Mouse (Mus musculus): ENCODE measurements around the gene Cux1.
"Not testable (repeated sequence)": the region's sequence is repeated elsewhere in the genome, so short reads cannot be mapped to it uniquely, and the experiment has no call there.

Gene Cux1

DNA sequence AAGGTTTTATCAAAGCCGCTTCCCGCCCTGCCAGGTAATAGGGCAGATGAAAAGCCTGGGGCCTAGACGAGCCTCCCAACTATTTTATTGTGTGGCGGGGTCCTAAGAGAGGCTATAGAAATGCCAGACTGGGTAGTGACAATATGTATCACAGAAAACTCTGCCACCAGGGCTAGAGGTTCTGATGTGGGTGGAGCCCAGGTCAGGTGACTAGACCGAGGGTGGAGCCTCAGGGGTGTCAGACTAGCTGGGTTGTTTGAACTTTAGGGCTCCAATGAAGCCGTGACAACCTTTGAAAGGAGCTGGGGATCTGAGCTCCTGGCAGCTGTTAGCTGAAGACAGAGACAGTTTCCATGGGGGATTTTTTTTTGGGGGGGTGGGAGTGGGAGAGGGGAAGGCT, 318.8 kb downstream of the Cux1 start:
- no peak for DNase-seq (ENCODE audit: inconsistent ontology term)

DNA sequence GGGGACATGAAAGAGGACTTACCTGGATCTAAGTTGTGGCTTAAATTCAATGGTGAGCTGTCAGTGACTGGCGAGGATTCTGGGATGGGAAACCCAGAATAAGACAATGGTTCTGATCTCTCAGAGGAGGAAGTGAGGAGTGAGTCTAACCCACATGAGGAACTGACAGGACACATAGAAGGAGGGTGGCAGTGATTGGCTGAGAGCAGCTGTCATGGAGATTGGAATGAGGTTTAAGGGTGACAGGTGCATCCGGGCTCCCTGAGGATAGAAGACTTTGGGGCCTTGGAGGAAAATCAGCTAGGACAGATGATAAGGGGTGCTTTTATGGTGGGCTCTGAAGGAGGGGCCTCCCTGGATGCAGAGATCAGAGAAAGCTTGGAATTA, 320.8 kb downstream of the Cux1 start, which contains the start of gene Sh2b2:
Gene Sh2b2, minus strand, starts transcription at position 105 of the 387 bp plus-strand sequence.
- DNase-seq (ENCODE audit: inconsistent ontology term) = no peak

DNA sequence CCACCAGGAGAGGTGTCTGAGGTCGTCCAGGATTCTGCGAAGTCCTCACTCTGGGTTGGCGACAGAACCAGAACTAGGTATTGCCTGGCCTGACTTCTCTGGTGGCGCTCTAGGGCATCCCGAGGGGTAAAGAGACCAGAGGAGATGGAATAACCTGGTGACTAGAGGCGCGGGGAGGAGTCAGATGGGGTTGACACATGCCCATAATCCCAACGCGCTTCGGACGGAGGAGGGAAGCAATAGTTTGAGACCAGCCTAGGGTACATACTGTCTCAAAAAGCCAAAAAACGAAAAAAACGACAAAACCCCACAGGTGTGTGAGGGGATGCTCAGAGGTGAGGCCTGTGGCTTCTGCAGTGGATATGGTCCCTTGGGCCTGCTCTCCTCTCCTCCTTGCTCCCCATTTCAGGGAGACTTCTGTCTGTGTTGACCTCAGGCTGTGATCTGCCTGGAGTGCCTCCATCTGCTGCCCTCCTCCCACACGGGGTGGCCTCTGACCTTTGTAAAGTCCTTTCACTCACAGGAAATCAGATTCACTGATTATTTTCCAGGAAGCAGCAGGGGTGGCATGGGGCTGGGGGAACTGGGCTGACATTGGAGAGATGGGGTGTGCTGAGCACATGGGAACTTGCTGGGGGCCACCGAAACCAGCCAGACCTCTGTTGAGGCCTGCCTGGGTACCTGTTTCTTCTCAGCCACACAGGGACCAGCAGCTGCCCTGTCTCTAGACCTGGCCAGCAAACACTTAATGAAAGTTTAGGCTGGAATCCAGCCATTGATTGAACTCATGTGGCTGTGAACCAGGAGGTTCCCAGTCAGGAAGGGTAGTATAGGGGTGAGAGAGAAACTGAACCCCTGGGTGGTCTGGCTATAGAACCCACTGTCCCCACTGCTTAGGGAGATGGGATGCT, 321.5 kb downstream of the Cux1 start:
- no peak for DNase-seq (ENCODE audit: inconsistent ontology term)

DNA sequence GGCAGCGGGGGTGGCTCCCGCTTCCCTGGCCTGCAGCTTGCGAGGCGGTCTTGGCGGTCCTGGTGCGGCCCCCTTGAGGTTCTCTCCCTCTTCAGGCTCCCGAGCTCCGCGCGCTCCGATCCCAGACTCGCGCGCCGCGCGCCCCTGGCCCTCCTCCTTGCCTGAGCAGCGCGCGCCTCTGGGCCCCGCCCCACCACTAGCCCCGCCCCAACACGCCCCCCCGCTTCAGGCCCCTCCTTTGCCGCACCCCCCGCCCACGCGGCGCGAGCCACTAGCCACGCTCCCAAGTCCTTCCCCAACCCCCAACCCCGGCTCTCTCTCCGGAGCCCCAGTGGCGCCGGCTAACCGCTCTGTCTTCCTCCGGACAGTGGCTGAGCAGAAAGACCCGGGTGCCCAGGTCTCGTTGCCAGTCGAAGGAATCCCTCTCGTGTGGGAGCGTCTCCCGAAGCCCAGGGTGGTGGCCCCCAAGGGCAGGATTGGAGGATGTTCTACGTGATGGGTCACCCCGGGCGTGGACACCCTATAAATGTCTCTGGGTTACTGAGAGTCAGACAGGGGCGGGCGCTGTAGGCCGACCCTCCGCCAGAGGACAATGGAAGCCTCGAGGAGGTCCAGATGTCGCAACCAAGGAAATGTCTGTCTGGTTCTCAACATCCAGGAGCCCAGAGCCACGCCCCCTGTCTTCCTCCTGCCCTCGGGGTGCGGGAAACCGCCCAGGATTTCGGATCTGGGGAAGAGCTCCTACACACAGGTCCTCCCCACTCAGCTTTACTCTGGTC, 322.3 kb downstream of the Cux1 start:
- DNase-seq (ENCODE audit: inconsistent ontology term) = peak; percentile 96

DNA sequence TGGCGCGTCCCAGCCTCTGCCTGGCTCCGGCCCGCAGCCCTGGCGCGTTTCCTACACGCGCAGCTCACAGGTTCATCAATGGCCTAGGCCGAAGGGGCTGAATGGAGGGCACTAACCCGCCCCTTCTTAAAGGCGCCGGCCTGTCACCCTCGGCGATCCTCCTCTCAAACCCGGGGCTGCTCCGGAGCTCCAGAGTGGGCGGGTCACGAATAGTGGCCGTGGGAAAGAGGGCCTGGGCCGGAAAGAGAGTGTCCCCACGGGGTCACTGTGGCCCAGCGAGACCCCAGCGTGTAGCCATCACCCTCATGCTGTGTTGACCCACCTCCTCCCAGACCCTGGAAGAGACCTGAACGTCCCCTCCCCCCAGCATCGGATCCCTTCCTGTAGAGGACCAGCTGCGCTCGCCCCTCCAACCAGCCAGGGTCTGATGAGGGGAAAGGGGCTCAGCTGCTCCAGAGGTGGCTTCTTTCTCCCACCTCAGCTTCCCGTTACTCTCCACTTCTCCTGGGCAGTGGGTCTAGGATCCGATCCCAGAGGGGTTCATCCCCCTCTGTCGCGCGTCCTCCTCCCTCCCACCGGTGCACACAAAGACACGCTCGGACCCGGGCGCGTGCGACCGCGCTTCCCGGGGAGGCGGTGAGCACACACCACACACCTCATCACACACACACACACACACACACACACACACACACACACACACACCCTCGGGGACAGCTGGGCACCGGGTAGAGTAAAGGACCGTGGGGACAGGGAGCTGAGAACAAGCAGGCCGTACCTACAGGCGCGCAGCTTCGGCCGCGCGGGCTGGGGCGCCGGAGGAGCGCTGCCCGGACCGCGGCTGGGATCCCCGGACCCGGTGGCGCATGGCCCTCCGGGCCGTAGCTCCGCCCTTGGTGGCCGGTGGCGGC, 323.2 kb downstream of the Cux1 start:
- DNase-seq (ENCODE audit: inconsistent ontology term) = peak; percentile 42

DNA sequence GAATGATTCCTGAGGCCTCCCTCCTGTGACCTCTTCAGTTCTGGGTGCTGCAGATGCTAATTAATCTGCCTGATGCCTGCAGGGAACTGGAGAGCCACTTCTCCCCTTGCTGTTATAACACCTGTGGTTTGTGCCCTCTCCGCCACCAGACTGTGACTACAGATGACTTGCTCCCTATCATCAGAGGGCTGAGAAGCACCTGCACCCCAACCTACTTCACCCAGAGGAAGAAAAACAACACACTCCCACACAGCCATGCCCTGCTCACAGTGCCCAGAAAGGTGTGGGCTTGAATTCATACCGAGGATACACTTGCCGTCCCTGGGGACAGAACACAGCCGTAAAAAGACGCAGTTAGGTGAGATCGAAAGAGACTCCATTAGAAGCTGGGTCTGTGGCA, 326.1 kb downstream of the Cux1 start:
- DNase-seq (ENCODE audit: inconsistent ontology term) = no peak

DNA sequence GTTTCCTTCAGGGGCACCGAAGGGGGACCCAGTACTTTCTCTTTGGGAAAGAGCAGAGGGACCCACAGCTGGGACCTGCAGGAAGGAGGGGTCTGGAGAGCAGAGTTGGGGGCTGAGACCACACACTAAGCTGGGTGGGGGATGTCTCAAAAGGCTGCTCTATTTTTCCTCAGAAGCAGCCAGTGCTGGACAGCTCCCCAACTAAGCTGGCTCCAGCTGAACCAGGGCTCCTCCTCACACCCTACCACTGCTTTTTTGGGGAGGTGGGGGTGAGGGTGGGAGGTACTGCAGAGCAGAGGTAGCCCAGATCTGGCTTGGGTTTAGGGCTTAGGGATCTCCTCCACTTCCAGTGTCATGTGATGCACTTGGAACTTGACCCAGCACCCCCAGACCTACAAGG, 326.9 kb downstream of the Cux1 start:
- DNase-seq (ENCODE audit: inconsistent ontology term) = no peak

DNA sequence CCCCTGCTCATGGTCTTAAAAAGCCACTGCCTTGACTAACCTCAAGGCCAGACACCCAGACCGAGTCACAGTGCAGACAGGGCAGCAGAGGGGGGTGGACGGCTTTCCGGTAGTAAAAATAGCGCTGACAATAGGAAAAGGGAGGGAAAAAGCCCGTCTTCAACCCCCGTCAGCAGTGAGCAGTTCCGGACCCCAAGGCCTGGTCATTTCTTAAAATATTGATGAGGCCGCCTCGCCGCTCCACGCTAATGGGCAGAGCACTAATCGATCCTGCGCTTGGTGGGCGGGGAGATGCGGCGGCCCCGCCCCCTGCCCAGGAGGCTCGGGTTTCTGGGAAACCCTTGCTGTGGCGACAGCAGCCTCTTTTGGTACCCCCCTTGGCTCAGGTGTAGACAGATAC, 329.7 kb downstream of the Cux1 start:
- DNase-seq (ENCODE audit: inconsistent ontology term) = no peak

DNA sequence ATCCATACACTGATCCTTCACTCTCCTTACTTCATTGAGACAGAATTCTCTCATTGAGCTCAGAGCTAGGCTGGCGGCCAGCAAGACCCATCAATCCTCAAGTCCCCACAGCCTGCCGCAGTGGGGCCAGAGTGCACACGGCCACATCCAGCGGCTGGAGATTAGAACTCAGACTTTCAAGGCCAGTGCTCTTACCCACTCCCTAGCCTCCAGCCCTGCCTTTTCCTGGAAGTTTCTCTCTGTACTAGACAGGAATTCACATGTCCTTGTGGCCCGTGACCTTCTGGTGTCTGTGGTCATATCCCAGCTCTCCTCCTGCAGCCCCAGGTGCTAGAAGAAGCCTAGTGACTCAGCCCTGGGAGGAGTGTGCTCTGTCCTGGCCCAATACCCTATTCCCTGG, 330.7 kb downstream of the Cux1 start:
- peak; percentile 44 for DNase-seq (ENCODE audit: inconsistent ontology term)

DNA sequence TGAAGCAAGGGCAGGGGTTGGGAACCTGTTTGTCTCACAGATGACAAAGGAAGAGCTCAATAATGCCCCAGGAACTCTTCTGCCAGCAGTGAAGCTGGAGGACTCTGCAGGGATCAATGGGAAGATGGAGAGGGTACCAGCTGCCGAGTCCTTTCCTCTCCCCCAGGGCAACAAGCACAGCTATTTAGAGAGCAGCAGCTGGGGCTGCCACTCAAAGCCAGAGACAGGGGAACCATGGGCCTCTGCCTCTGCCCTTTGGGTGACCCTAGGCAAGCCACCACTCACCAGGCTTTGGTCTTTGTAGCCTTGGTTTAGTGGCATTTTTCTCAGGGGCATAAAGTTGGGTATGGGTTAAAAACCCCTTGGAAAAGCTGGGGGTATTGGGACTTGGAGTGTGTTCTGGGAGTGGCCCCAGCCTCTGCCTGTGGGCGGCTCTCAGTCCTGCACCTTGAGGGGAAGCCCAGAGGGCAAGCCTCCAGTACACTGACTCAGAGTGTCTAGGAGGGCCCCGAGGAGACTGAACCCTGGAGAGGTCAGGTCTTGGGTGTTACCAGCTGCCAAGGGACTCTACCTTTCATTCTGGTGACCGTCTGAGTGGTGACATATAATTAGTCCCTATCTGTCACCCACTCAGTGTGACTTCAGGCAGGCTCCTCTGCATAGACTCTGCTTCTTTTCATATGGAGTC, 336.8 kb downstream of the Cux1 start:
- DNase-seq (ENCODE audit: inconsistent ontology term) = no peak

DNA sequence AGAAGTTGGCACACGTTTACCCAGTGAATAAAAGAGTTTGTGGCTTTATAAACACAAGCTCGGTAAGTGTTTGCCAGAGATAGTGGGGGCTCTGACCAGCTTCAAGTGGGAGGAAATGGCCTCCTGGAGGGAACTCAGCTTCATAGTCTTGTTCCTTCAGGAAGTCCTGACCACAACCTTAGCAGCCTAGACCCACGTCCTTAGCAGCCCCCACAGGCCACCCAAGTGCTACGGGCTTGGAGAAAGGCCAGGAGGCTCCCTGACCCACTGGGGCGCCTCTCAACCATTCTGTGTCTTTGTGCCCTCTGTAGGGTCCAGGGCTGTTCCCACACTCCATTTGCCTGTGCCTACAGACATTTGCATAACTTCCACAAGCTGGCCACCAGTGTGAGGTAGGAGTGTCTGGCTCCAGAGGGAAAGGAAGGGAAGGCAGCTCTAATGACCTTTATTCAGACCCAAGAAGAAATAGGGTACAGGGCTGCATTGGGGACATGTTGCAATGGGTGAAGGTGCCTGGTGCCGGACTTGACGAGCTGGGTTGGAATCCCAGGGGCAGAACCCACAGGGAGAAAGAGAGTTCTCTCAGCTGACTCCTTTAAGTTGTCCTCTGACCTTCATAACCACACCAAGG, 340.9 kb downstream of the Cux1 start:
- no peak for DNase-seq (ENCODE audit: inconsistent ontology term)

DNA sequence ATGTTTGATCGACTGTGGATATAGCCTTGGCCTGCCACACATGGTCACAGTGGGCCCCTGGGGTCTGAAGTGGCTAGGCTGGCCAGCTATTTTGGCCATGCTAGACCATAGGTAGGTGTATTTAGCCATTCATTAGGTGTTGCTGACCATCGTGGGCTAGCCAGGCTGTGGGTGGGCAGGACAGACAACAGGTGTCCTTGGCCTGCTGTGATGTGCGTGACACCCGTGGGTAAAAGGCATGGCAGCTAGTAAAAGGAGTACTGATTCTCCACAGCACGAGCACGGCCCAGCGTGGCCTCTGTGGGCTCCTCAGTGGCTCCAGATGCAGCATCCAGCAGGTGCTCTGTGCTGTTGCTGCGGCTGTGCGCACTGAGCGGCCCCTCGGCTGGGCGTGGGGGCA, 348.7 kb downstream of the Cux1 start:
- DNase-seq (ENCODE audit: inconsistent ontology term) = no peak

DNA sequence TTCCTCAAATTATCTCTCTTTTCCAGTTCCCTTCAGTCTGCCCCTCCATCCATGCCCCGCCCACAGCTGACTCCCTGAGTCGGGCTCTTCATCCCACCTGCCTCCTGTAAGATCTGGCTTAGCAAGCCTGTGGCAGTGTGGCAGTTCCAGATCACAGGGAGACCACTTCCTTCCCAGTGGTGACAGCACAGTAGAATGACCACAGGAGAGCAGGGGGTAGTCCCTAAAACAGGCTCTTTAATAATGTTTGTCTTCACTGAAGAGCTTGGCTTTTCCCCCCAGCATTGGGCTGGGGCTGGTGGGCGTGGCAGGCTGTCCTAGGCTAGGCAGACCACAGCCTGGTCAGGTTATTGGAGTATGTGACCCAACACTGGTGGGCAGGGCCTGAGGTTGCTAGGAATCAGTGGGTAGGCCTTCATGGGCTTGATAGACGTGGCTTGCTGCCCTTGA, 349.3 kb downstream of the Cux1 start:
- no peak for DNase-seq (ENCODE audit: inconsistent ontology term)

DNA sequence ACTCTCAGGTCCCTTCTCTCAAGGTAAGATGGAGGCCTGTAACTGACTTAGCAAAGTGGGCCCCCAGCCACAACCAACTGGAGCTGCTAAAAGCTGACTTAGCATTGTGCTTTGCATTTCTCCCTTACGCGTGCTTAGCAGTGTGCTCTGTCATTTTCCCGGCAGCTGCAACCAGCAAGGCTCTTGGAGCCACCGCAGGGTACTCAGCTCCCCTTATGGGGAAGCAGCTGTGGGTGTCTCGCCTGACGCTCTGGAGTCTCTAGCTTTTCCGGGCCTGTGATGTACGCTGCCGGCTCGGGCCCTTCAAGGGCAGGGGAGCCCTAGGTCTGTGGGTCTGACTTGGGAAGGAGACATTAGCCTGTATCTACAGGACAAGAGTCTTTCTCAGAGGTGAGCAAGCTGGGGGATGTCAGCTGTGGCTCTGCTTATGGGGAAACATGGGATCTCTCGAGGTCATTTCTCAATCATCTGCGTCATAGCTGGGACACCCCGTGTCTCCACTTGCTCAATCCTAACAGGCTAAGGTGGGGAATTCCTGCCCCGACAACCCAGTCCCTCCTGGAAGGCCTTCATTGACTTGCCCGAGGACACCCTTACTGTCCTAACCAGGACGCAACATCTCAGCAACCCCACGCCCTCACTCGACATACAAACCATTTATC, 350.2 kb downstream of the Cux1 start:
- DNase-seq (ENCODE audit: inconsistent ontology term) = no peak

DNA sequence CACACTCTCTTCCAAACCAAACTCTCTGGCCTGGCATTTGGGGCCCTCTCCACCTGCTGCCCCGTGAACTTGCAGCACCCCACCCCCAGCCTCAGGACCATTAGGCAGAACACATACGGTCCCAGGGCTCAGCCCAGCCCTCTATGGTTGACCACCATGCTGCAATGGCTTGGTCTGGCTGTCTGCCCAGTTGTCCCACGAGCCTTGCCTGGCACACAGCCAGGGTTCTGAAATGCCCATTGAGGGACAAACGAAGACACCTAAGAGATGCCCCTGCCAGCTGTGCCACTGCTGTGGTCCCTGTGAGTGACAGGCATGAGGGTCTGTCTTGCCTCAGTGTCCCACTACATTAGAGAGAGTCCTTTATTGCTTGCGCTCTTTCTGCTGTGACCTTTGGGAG, 351.3 kb downstream of the Cux1 start:
- no peak for DNase-seq (ENCODE audit: inconsistent ontology term)

DNA sequence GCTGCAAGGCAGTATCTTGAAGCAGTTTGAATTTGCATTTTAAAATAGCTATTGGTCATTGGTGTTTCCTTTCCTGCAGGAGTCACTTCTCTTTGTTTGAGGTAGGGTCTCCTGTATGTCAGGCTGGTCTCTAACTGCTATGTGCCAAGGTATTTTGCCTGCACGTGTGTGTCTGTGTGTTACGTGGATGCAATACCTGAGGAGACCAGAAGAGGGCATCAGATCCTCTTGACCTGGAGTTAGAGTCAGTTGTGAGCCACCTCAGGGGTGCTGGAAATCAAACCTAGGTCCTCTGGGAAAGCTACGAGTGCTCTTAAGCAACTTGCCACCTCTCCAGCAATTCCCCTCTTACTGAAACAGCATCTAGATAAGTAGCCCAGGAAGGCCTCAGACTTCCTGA, 352.1 kb downstream of the Cux1 start:
- no peak for DNase-seq (ENCODE audit: inconsistent ontology term)

DNA sequence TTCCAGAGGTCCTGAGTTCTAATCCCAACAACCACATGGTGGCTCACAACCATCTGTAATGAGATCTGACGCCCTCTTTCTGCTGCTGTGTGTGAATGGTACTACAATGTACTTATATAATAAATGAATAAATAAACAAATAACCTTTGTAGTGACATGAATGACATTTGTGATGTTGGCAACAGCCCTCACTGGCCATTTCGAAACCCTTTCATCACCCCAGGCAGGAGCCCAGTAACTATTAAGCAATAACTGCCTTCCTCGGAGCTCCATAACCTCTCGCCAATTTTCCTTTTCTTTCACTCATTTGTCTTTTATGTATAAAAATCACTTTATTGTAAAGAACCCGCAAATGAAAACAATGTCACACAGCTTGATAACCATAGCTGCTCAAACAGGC, 353.6 kb downstream of the Cux1 start:
- DNase-seq (ENCODE audit: inconsistent ontology term) = no peak

DNA sequence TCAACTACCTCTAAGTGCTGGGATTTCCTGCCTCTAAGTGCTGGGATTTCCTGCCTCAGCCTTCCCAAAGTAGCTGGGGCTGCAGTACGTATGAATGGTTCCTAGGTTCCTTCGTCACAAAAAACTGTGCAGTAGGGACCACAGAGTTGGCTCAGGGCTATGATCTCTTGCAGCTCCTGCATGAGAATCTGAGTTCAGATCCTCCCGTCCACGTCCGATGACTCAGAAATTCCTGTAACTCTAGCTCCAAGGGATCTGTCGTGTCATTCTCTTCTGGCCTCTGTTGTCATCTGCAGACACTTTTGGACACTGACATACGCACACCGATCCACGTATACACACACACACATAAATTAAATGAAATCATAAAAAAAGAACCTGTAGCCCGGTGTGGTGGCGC, 354.6 kb downstream of the Cux1 start:
- DNase-seq (ENCODE audit: inconsistent ontology term) = no peak

DNA sequence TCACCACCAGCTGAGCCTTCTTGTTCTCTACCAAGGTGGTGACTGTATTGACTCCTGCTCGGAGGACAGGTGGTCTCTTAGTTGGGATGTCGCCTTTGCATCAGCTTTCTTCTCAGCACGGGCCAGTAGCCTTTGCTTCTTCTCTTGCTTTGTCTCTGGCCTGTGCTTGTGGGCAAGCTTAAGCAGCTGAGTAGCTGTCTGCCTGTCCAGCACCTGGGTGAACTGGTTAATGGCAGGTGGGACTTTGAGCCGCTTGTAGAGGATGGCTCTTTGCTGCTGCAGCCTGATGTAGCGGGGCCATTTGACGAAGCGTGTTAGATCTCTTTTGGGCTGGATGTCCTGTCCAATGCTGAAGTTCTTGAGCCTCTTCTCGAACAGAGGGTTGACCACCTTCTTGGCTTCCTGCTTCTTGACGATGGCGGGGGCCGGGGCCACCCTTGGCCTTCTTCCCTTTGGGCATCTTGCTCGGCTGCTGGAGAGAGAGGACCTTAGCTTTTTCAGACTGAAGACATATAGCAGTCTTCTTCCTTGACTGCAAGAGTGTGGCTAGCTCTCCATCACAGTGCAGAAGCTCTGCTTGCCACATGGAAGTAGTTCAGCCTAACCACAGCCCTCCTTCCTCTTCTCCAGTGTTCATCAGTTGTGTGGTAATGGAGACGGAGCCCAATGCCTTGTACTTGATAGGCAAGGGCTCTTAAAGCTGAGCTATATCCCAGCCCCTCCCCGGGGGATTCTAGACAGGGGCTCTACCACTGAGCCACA, 355.8 kb downstream of the Cux1 start:
- DNase-seq (ENCODE audit: inconsistent ontology term) = not testable (repeated sequence)
